Mouse (Mus musculus) heart, adult 8-10 months (tissue): ENCODE measurements around the gene Oas1g. TPM values are rescaled to one million over a fixed set of nuclear protein-coding genes. Genes with fewer than 3 reads are reported as not detected.

Source experiments
- microRNA-seq: library from miRNA; unstranded; fragments of <30 nt; microRNA quantifications from one replicate; pipeline ENCODE4 v1.2.0, GENCODE M21; 2022
- total RNA-seq, 4 experiments: library from RNA; stranded (reverse); gene quantifications; 2 replicates each; pipeline ENCODE4 v1.2.4; 2022

Gene Oas1g
- total RNA-seq, 4 experiments from 2014 or later = 0.43 TPM; not detected in 3

Small RNA genes lying within 50 kb of the gene (microRNA-seq; reads per million reads assigned to microRNA genes)
- not detected for gene Gm22907

Other genes with a start within 250 kb of the Oas1g start
- gene Rasal1, start 238.8 kb downstream of the Oas1g start, total RNA-seq = under 1 TPM in 3 of 4 experiments, not detected in 1; 0.44 to 0.79 (median 0.46) TPM
- gene Dtx1, start 175.7 kb downstream of the Oas1g start, total RNA-seq = 1 to 10 TPM; 1.7 to 2.0 (median 1.9) TPM
- 1 to 10 TPM in 1 of 4 experiments, under 1 TPM in 3; 0.62 to 1.0 (median 0.83) TPM for gene Oas2, start 137.8 kb downstream of the Oas1g start, total RNA-seq
- gene Oas3, start 110.0 kb downstream of the Oas1g start, total RNA-seq = under 1 TPM in 2 of 4 experiments, not detected in 2; 0.16 to 0.26 TPM
- gene Oas1e, start 92.1 kb downstream of the Oas1g start, total RNA-seq = not detected
- gene Oas1c, start 75.1 kb downstream of the Oas1g start, total RNA-seq = under 1 TPM; 0.22 to 0.52 (median 0.30) TPM
- gene Oas1f, start 40.2 kb downstream of the Oas1g start, total RNA-seq = not detected
- not detected for gene Oas1h, start 26.2 kb downstream of the Oas1g start, total RNA-seq
- gene Oas1a, start 19.9 kb upstream of the Oas1g start, total RNA-seq = under 1 TPM; 0.24 to 0.46 (median 0.34) TPM
- gene Oas1d, start 26.9 kb upstream of the Oas1g start, total RNA-seq = not detected
- under 1 TPM in 2 of 4 experiments, not detected in 2; 0.06 to 0.12 TPM for gene Rph3a, start 122.5 kb upstream of the Oas1g start, total RNA-seq